Mouse (Mus musculus) stomach, postnatal 0 days (tissue): Measurements from ENCODE around the gene Rragd.

Experiments
- CTCF ChIP-seq: IDR thresholded peaks from 2 replicates; pipeline ENCODE4 v1.5.1; 2016; ENCODE audit warnings: antibody characterized with exemption, low read depth, mild to moderate bottlenecking, moderate library complexity
- EP300 ChIP-seq: optimal IDR thresholded peaks from 2 replicates; pipeline ENCODE3; 2016; ENCODE audit warnings: antibody characterized with exemption

DNA sequence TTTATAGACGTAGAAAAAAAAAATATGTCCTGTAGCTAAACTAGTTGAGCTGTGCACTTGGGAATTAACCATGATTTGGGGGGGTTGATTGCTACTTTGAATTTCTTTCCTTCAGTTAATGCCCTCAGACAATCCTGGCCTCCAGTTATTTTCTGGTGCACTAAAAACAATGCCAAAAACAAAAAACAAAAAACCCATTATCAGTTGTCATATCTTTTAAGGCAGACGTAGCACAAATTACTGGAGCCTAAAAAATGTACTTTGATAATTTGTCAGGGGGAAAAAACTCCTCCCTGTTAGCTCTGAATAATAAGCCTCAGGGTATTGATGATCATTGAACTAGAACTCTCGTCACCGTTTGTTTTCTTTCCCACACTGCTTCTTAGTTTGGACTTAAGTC, 49.2 kb downstream of the Rragd start:
- no peak for TF ChIP-seq CTCF
- TF ChIP-seq EP300 = no peak
